Mouse (Mus musculus): ENCODE measurements at regions not wholly inside any gene's neighbourhood (a gene's known extent, or its start where the extent isn't known, plus 50 kb on each side); places are given as distances from the start of the nearest gene placed in this dataset.

- no peak for DNase-seq
Observed at GRCm38 (mm10) chr17:80825971-80826730, 97.9 kb upstream of the Map4k3 start.

- no peak for DNase-seq
Observed at GRCm38 (mm10) chr17:80825518-80825901, 97.2 kb upstream of the Map4k3 start.

DNA sequence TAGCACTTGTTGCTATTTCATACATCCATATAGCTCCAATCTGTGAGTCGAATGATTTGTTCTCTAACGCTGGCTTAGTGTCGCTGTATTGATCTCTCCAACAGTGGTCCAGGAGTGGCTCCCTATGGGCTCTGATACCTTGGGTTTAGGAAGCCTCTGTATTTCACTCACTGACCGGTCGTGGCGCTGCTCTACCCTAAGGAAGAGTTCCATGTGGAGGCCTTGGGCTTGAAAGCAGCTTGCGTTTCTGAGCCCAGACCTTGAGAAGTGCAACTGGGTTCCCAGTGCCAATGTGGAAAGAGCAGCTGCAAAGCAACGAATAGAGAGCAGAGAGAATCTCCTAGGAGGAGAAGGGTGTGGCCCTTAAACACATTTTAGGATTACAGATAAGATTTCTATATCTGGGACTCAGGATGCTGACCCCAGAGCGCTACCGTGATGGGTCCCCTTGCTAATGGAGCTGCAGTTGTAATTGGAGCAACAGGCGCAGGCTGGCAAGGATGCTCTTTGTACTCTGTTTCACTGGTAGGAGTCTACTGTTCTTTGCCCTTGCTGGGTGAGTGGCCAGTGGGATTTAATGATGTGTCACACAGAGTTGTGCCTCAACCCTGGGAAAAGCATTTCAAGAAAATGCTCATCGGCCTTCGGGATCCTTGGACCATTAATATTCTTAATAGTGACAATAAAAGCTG lies 96.7 kb upstream of the Map4k3 start:
- DNase-seq, result no peak

- DNase-seq, result no peak
Observed at GRCm38 (mm10) chr17:80824261-80824660, 96.0 kb upstream of the Map4k3 start.

GRCm38 (mm10) chr17:80820888-80821287 lies 92.6 kb upstream of the Map4k3 start:
- DNase-seq, result no peak

GRCm38 (mm10) chr17:80818477-80819028 lies 90.3 kb upstream of the Map4k3 start:
- no peak for DNase-seq

GRCm38 (mm10) chr17:80815747-80816146 lies 87.5 kb upstream of the Map4k3 start:
- DNase-seq, result no peak

DNA sequence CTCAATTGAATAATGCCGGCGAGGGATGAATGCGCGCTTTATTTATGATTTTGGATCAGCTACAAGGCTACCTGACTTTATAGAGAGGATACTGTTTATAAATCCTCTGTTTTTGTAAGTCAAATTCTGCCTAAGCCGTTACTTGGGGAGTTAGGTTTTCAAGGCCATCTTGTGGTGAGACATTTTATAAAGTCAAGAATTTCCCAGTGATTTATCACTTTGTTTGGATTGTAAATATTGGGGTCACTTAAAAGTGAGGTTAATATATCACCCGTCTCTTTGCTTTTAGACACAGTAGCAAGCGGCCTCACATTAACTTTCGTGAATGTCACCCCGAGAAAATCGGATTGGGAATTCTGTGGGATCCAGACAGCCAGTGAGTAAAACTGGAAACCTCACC lies 84.9 kb upstream of the Map4k3 start:
- DNase-seq, result no peak

- no peak for DNase-seq
Observed at GRCm38 (mm10) chr17:80809275-80809674, 81.0 kb upstream of the Map4k3 start.

- no peak for DNase-seq
Observed at GRCm38 (mm10) chr17:80808069-80808468, 79.8 kb upstream of the Map4k3 start.

GRCm38 (mm10) chr17:80803361-80803915 lies 75.2 kb upstream of the Map4k3 start:
- DNase-seq, result no peak

GRCm38 (mm10) chr17:80802622-80803021 lies 74.3 kb upstream of the Map4k3 start:
- DNase-seq, result no peak

DNA sequence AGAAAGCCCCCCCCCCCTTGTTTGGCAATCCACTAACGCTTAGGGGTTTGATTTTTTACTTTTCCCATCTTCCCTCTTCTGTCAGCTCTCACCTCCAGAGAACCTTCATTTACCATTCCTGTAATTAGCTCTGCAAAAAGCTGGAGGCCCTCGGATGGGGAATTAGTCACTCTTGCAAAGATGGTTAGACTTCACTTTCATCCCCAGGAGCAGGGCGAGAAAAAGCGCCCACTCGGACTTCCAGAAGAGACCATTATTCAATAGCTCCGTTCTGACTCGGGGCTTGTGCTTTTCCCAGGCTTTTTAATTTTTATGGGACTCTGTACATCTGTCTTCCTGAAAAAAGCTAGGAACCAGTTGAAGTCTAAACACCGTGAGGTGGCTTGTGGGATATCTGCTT lies 73.7 kb upstream of the Map4k3 start:
- DNase-seq, result peak; percentile 50

DNA sequence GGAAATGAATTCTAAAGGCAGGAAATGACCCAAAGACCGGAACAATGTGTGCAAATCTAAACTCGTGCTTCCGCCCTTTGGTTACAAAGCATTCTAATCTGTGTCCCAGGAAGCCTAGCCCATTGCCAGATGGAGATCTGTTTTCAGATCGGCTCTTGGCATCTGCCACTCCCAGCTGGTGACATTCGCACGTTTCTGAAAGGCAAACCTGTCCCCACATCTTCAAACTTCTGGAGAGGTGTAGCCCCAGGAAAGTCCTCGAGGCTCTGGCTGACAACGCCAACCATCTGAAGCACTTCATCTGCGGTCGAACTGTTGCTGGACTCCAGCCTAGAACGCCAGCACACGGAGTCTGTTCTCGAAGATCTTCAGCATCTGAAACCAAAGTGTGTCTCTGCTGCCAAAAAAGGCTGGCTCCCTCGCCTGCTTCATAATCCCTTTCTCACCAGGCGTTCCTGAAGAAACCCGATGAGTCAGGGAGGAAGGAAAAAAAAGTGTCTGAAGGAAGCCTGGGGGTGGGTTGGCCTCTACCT lies 73.2 kb upstream of the Map4k3 start:
- DNase-seq, result peak; percentile 87

GRCm38 (mm10) chr17:80800877-80801276 lies 72.6 kb upstream of the Map4k3 start:
- no peak for DNase-seq

GRCm38 (mm10) chr17:80800454-80800853 lies 72.2 kb upstream of the Map4k3 start:
- DNase-seq, result no peak

GRCm38 (mm10) chr17:80799061-80799460 lies 70.8 kb upstream of the Map4k3 start:
- DNase-seq, result no peak

DNA sequence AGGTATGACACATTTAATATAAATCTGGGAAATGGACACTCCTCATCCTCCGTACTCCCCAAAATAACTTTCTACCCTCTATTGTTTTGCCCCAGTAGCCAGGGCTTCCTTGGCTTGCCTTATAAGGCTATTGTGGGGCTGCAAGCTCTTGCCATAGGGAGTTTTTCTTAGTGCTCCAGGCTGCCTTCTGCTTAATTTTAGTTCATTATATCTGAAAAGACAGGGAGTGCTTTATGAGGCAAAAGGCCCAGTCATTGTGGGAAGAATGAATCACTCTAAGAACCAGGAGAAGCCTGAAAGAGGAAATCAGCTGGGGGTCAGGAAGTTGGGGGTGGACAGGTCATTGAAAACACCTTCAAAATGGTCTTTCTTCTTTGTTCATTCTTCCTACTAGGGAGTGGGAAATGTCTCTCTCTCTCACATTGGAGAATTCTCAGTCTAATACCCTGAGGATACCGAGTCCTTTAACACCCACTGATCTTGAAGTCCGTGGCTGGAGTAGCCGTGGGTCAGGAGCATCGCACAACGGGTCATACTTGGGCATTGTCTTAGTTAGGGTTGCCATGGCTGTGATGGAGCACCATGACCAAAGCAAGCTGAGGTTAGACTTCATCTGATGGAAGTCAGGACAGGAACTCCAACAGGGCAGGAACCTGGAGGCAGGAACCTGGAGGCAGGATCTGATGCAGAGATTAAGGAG lies 70.1 kb upstream of the Map4k3 start:
- no peak for DNase-seq

- no peak for DNase-seq
Observed at GRCm38 (mm10) chr17:80796790-80797189, 68.5 kb upstream of the Map4k3 start.

- no peak for DNase-seq
Observed at GRCm38 (mm10) chr17:80796386-80796785, 68.1 kb upstream of the Map4k3 start.

- no peak for DNase-seq
Observed at GRCm38 (mm10) chr17:80795453-80796105, 67.3 kb upstream of the Map4k3 start.

- no peak for DNase-seq
Observed at GRCm38 (mm10) chr17:80792605-80793004, 64.3 kb upstream of the Map4k3 start.

Data from right cerebral cortex, postnatal 25 days (tissue).